Mouse (Mus musculus): ENCODE data around the gene Rraga.

GRCm38 (mm10) chr4:86620506-86620905, 45.0 kb downstream of the Rraga start:
- TF ChIP-seq CTCF (IDR thresholded peaks at IDR 0.05 in 2 of 3, conservative IDR thresholded peaks at IDR 0.05 in 1 of 3; ENCODE audit: control insufficient read depth in 1 of 3, insufficient read depth in 1 of 3, low read depth in 2 of 3, low read length in 3 of 3, poor library complexity in 1 of 3, severe bottlenecking in 1 of 3) (no peak), MYC (IDR thresholded peaks at IDR 0.05; ENCODE audit: low read depth, low read length) (no peak), TBP (IDR thresholded peaks at IDR 0.05; ENCODE audit: low read depth, low read length) (no peak), TAL1 (IDR thresholded peaks at IDR 0.05; ENCODE audit: low read length) (no peak), POLR2A (IDR thresholded peaks at IDR 0.05; ENCODE audit: control insufficient read depth in 1 of 2, insufficient read depth in 1 of 2, low read depth in 1 of 2, low read length in 2 of 2, poor library complexity in 1 of 2) (no peak), GATA1 (IDR thresholded peaks at IDR 0.05; ENCODE audit: low read depth, low read length) (no peak), MXI1 (IDR thresholded peaks at IDR 0.05; ENCODE audit: low read depth, low read length) (no peak), USF1 (IDR thresholded peaks at IDR 0.05; ENCODE audit: low read depth, low read length) (no peak), NELFE (IDR thresholded peaks at IDR 0.05; ENCODE audit: low read depth, low read length) (no peak), ZKSCAN1 (IDR thresholded peaks at IDR 0.05; ENCODE audit: low read depth, low read length) (no peak), POLR2AphosphoS5 (IDR thresholded peaks at IDR 0.05; ENCODE audit: borderline replicate concordance, low read depth, low read length) (no peak), MAFK (IDR thresholded peaks at IDR 0.05; ENCODE audit: borderline replicate concordance, low read depth, low read length) (no peak)

Measured in MEL (cell line).